Mouse (Mus musculus) left cerebral cortex, postnatal 25 days (tissue): Measurements from ENCODE around the gene Map3k9. TPM values are rescaled to one million over a fixed set of nuclear protein-coding genes. Genes with fewer than 3 reads are reported as not detected.

Source experiments
- DNase-seq, 2 experiments: peaks; one replicate each; pipeline ENCODE4 v3.0.0; 2022; ENCODE audit warnings: low spot score in 2 of 2, mixed read lengths in 1 of 2
- intact Hi-C: fragments of 180-260 bp; cut with DNase I; formaldehyde crosslinking; loops from one replicate; pipeline ENCODE4 v1.15.1; 2025
- total RNA-seq, 2 experiments: library from RNA; stranded (reverse); gene quantifications; 2 replicates each; pipeline ENCODE4 v1.2.3; 2021

Map3k9 gene
- total RNA-seq, 2 experiments from 2014 or later = 57.9 to 62.6 TPM

GRCm38 (mm10) chr12:81789499-81789898, 8.5 kb upstream of the Map3k9 start:
- DNase-seq = no peak
- intact Hi-C loops = no loop called here

GRCm38 (mm10) chr12:81788672-81789084, 7.7 kb upstream of the Map3k9 start:
- peak; percentile 94 to 97 for DNase-seq
- intact Hi-C loops = loop anchor here (1.0 kb wide), 1 partner anchor 169 kb away; no protein-coding TSS in a partner anchor

- DNase-seq = no peak
- intact Hi-C loops = no loop called here
These were observed 6.3 kb upstream of the Map3k9 start for GRCm38 (mm10) chr12:81787262-81787661.

DNA sequence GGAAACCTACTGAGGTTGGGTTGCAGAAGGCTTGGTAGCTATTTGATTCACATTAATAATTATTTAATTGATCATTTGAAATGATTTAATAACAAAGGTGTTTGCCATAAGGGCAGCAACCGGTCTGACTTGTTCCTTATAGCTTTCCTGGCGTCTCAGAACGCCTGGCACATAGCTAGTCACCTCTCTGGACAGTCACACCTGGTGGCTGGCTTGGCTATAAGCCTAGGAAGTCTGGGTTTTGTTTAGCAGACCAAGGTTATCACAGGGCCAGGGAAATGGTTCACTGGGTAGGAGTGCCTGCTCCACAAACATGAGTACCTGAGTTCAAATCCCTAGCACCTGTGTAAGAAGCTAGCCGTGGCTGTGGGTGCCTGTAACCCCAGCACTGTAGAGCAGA, 2.3 kb upstream of the Map3k9 start:
- intact Hi-C loops = loop anchor here (5.0 kb wide), 1 partner anchor 46 kb away; no protein-coding TSS in a partner anchor
- DNase-seq = no peak

GRCm38 (mm10) chr12:81782606-81783005, 1.6 kb upstream of the Map3k9 start:
- no peak for DNase-seq
- intact Hi-C loops = loop anchor here (5.0 kb wide), 1 partner anchor 45 kb away; no protein-coding TSS in a partner anchor

DNA sequence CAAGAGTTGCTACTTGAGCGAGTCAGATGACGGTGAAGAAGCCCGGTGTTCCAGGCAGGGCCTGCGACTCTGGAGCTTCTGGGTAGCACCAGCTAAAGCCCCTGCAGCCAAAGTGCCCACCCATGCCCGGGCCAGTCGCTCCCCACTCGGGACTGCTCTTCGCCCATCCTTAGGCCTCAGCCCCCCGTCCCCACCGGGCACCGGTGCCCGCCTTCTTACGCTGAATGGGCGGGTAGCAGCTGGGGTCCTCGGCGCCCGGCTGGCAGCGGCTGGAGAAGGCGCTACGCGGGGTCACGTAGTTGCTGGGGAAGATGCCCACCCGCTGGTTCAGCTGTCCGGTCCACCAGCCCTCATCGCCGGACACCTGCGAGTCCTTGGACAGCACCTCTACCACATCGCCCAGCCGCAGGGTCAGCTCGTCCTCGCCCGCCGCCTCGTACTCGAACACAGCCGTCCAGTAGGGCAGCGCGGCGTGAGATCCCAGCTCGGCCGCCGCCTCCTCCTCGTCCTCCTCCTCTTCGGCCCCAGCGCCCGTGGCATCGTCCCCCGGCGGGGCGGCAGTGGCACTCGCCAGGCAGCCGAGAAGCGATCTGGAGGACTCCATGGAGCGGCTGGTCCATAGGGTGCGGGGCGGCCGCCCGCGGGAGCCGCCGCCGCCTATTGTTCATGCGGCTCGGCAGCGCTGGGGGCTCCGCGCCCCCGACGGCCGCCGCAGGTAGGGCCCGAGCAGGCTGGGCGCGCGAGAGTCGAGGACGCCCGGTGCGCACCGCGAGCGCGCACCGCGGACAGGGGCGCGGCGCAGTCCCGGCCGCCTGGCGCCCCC, 493 bp downstream of the Map3k9 start:
- peak in 1 of 2 experiments; percentile 27 for DNase-seq
- intact Hi-C loops = loop anchor here (2.0 to 5.0 kb wide), 2 partner anchors 43 to 150 kb away; partner anchors contain the start of gene Ttc9

DNA sequence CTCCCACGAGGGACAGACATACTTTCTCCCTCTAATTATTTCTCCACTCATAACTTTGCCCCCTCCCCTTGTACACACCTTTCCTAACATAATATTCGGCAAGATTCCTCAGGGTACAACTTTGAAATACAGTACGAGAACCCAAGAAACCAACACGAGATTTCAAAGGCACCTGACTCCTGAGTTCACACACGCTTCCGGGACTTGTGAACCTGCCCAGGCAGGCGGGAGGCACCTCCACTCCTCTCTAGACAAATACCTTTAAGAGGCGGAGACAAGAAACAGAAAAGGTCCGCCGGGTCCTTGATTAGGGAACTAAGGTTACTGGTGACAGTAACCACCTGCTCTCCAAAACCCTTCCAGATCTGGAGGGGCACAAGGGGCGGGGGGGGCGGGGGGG, 1.1 kb downstream of the Map3k9 start:
- intact Hi-C loops = loop anchor here (2.0 to 5.0 kb wide), 2 partner anchors 43 to 149 kb away; partner anchors contain the start of gene Ttc9

GRCm38 (mm10) chr12:81776191-81776590, 4.8 kb downstream of the Map3k9 start:
- DNase-seq = no peak
- intact Hi-C loops = no loop called here

More for the DNA sequence above, 1.1 kb downstream of the Map3k9 start:
- DNase-seq = no peak

DNA sequence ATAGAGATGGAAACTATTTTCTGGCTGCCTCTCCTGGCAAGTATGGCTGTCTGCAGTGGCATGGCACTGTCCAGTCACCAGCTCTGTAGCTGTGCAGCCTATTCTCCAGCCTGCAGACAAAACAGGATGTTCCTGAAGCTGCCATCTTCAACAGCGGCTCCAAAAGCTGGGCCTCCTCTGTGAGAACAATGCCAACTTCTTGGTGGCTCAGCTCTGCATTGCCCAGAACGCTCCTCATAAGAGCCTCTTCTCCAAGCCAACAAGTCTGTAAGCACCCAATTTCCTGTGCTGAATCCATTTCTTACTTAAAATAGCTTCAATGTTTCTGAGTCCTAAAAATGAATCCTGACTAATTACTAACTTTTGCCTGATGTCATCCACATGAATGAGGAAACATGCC, 5.3 kb downstream of the Map3k9 start:
- intact Hi-C loops = no loop called here
- DNase-seq = peak in 1 of 2 experiments; percentile 67

DNA sequence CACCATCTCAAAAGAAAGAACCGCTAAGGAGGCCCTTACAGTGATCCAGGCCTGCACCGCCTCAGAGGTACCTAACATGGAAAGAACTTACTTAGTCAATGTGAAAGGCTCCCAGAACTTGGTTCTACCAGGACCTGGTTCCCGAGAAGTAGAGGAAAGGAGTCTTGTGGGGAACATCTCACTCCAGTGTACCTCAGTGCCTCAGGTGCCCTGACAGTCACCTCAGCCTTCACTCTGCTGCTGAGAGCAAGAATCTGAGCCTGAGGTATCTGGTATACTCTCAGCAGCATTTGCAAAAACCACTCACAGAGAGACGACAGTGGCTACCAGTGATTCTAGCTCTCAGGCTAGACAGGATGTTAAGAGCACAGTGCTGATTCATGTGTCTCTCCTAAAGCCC, 6.8 kb downstream of the Map3k9 start:
- DNase-seq = no peak
- intact Hi-C loops = no loop called here

- intact Hi-C loops = no loop called here
These were observed 11.5 kb downstream of the Map3k9 start for GRCm38 (mm10) chr12:81769458-81769857.

DNA sequence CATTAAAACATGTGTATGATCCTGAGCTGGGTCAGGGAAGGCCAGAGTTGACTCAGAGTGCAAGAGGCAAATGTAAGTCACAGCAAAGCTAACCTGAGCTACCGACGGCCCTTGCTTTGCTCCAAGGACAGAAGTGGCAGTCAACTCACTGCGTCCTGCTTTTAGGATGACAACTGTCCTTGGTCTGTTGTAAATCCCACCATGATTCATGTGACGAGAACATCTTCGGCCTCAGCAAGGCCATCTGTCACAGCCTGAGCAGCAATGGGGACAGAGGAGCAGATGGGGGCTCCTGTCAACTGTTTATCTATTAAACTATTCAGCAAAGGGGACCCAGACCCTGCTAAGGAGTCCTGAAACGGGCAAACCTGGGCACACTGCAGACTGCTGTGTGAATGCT, 15.6 kb downstream of the Map3k9 start:
- intact Hi-C loops = no loop called here
- DNase-seq = no peak

More at GRCm38 (mm10) chr12:81769458-81769857, 11.5 kb downstream of the Map3k9 start:
- no peak for DNase-seq

DNA sequence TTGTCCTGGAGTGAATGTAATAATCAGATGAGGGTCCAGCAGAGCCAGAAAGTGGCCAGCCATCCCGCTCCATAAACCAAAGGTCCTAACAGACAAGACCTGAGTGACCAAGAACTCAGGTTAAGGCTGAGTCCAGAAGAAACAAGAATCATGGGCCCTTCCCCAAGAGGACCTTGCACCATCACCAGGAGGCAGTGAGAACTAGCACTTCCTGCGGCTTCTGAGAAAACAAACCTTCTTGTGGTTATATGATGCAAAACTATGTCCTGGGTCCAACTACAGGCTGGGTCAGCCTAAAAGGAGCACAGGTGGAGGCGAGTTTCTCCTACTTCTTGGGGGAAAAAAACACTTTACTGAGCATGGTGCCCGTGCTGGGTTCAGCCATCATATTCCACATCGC, 16.6 kb downstream of the Map3k9 start:
- intact Hi-C loops = no loop called here
- no peak for DNase-seq

DNA sequence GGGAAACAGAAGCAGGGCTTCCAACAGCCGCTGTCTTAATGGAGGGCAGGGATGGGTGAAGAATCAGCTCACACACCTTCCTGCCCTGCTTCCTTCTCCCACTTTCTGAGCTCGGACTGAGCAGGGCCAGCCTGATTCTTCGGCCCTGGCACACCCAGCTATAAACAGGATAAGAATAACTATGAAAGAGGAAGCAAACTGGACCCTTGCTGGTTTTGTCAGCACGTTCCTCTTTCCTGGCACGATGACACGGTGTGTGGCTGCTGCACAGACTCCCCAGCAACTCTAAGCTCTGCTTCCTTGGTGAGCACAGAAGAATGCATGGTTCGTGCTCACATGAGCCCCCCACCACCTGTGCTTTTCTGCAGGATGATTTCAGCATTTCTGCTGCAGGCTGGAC, 26.3 kb downstream of the Map3k9 start:
- intact Hi-C loops = no loop called here

DNA sequence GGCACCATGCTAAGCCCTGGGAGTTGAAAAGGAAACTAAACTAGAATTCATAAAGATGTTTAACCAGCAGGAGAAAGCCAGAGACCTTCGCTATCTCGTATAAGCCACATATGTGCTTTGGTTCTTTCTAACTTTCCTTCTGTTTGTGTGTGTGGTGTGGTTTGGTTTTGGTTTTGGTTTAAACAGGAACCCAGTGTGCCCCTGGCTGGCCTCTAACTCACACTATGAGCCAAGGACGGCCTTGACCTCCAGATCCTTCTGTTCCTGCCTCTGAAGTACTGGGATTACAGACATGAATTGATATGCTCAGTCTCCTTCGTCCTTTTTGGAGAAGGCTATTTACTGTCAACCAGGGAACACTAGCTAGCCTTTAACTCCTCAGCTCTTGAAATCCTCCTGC, 29.9 kb downstream of the Map3k9 start:
- intact Hi-C loops = no loop called here
- DNase-seq = no peak

More for the DNA sequence above, 26.3 kb downstream of the Map3k9 start:
- peak in 1 of 2 experiments; percentile 51 for DNase-seq

GRCm38 (mm10) chr12:81748918-81749317, 32.1 kb downstream of the Map3k9 start:
- DNase-seq = no peak
- intact Hi-C loops = no loop called here

DNA sequence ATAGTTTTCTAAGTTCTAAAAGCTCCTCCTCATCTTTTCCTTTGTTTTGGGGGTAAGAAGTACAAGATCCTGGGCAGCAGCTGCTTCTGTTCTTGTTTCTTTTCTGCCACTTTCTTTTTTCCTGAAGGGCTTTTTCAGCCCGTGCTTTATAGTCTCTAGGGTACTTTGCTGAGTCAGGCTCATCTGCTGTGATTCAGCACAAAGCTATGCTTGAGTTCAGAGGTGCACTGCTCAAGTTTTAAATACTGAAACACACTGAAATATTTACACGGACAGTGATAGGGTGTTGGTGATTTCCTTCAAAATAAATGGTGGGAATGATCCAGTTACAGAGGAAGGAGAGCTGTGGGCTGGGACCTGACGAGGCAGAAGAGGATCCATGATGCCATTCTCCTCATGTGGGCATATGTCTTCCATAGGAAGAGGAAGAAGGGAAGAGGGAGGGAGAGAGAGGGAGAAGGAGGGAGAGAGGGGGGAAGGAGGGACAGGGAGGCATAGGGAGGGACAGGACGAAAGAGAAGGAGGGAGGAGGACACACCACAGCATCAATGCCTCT, 32.9 kb downstream of the Map3k9 start:
- DNase-seq = peak in 1 of 2 experiments; percentile 31
- intact Hi-C loops = no loop called here

GRCm38 (mm10) chr12:81746400-81747024, 34.5 kb downstream of the Map3k9 start:
- intact Hi-C loops = no loop called here
- DNase-seq = no peak

GRCm38 (mm10) chr12:81735246-81736070, 45.5 kb downstream of the Map3k9 start:
- intact Hi-C loops = loop anchor here (5.0 kb wide), 1 partner anchor 47 kb away; the partner anchor contains the start of gene Map3k9
- peak; percentile 49 to 74 for DNase-seq
